In the genomic region with DNA sequence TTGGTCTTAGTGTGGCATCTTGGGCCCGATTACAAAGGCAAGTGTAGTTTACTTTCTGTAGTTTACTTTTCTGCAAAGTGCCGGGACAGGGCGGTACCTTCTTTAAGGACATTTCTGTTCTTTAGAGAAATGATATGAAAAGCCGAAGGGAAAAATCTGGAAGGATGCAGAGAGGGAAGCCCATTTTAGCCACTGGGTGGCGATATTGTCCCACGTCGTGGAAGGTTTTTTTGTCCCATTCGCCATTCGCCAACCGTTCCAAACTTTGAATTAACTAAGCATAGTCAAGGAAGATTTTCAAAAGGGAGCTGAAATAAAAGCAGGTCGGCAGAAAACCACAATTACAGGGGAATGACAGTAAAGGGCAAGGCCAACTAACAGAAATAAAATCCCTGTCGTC, we compare ENCODE assay signal across 8 mouse cellular contexts. TPM values are rescaled to one million over a fixed set of nuclear protein-coding genes. Genes with fewer than 3 reads are reported as not detected.
A peak's percentile ranks its signal among the peaks of the same experiment; 100 is the strongest.
DNase-seq lines count a peak whose midpoint lies in the region; ATAC-seq lines count a peak whose summit lies in the region.

No protein-coding gene starts in this region.

- no peak overlapping the region for H3K4me3 ChIP-seq in limb, embryonic 11.5 days (ENCODE audit: low read depth, low read length)
- H3K4me3 ChIP-seq in neural tube, embryonic 11.5 days (ENCODE audit: low read depth, low read length), result no peak overlapping the region

- DNase-seq in 3T3-L1 (ENCODE audit: low read depth, low spot score) (peak; percentile 85), ZHBTc4 (ENCODE audit: low read depth, low spot score) (peak; percentile 66)
- DNase-seq in embryo, embryonic 10.5 days (ENCODE audit: low spot score), result peak; percentile 90
- DNase-seq in gastrocnemius, postnatal 4 days (ENCODE audit: low spot score in 2 of 2), result peak; percentile 25 to 70
- peak; percentile 77 for DNase-seq in kidney, adult 18-20 months
- peak; percentile 86 for DNase-seq in limb, embryonic 11.5 days (ENCODE audit: low spot score)
- DNase-seq in neural tube, embryonic 11.5 days (ENCODE audit: low spot score), result peak; percentile 78
- DNase-seq in thymus, postnatal 14 days, result peak; percentile 40

- no peaks in the 10 kb centered on the region for H3K9me3 ChIP-seq in limb, embryonic 11.5 days (ENCODE audit: control insufficient read depth, low read length)
- no peaks in the 10 kb centered on the region for H3K9me3 ChIP-seq in neural tube, embryonic 11.5 days (ENCODE audit: control insufficient read depth, low read length)

- no peaks in the 10 kb centered on the region for H3K4me1 ChIP-seq in limb, embryonic 11.5 days (ENCODE audit: control insufficient read depth, insufficient read depth, low read length)
- H3K4me1 ChIP-seq in neural tube, embryonic 11.5 days (ENCODE audit: control insufficient read depth, insufficient read depth, low read length), result no peaks in the 10 kb centered on the region

- no peak for ATAC-seq in limb, embryonic 11.5 days (ENCODE audit: insufficient number of reproducible peaks, low FRiP score, low TSS enrichment, low read depth)
- ATAC-seq in neural tube, embryonic 11.5 days (ENCODE audit: insufficient read depth, low FRiP score, low TSS enrichment), result peak; percentile 4; the same call in 1 of the 2 replicates

- H3K27me3 ChIP-seq in limb, embryonic 11.5 days (ENCODE audit: control insufficient read depth, insufficient read depth, low read length), result no peaks in the 10 kb centered on the region
- no peaks in the 10 kb centered on the region for H3K27me3 ChIP-seq in neural tube, embryonic 11.5 days (ENCODE audit: control insufficient read depth, insufficient read depth, low read length)

- H3K4me2 ChIP-seq in limb, embryonic 11.5 days (ENCODE audit: low read depth, severe bottlenecking), result no peak overlapping the region
- no peak overlapping the region for H3K4me2 ChIP-seq in neural tube, embryonic 11.5 days (ENCODE audit: low read depth)

- H3K36me3 ChIP-seq in limb, embryonic 11.5 days (ENCODE audit: control insufficient read depth, insufficient read depth, low read length), result no peaks in the 10 kb centered on the region
- no peaks in the 10 kb centered on the region for H3K36me3 ChIP-seq in neural tube, embryonic 11.5 days (ENCODE audit: control insufficient read depth, insufficient read depth, low read length)

- no peak overlapping the region for H3K27ac ChIP-seq in limb, embryonic 11.5 days (replicated peaks; ENCODE audit: low read depth, low read length)
- H3K27ac ChIP-seq in neural tube, embryonic 11.5 days (ENCODE audit: low read depth, low read length), result no peak overlapping the region

- WGBS in limb, embryonic 11.5 days, result 7% methylated on average over 12 of the region's 12 CpGs
- 9% methylated on average over 12 of the region's 12 CpGs for WGBS in neural tube, embryonic 11.5 days

- H3K9ac ChIP-seq in limb, embryonic 11.5 days (ENCODE audit: low read length), result no peak overlapping the region
- H3K9ac ChIP-seq in neural tube, embryonic 11.5 days (ENCODE audit: low read length), result no peak overlapping the region

RNA-seq across cellular contexts. Expression of a gene that starts 13.3 kb away (rescaled TPM):
- total RNA-seq in gastrocnemius, postnatal 4 days (2021), result 10 to 100 TPM; 10.2 to 11.9 TPM
- 21.4 and 22.7 TPM in 2 replicates for polyA plus RNA-seq in limb, embryonic 11.5 days (2014; fragmentation: Nextera tagmentation; extraction: Ambion mirVana)
- 21.0 and 23.9 TPM in 2 replicates for polyA plus RNA-seq in neural tube, embryonic 11.5 days (2014; fragmentation: Nextera tagmentation; extraction: Ambion mirVana)

RNA-seq across cellular contexts. Expression of a gene that starts 38.5 kb away (rescaled TPM):
- total RNA-seq in gastrocnemius, postnatal 4 days (2021), result under 1 TPM in 1 of 2 experiments, not detected in 1; 0.60 TPM
- polyA plus RNA-seq in limb, embryonic 11.5 days (2014; fragmentation: Nextera tagmentation; extraction: Ambion mirVana), result 0.48 TPM in 1 of 2 replicates, not detected in the other
- polyA plus RNA-seq in neural tube, embryonic 11.5 days (2014; fragmentation: Nextera tagmentation; extraction: Ambion mirVana), result not detected in 2 replicates

Comparison
In these comparisons a context has a peak if more than half of its experiments do, and no peak if none do; other contexts are left out.
1. DNase-seq: peak in every context shown above with its lines; median percentile 90 in embryo, embryonic 10.5 days; 86 in limb, embryonic 11.5 days; 85 in 3T3-L1; 78 in neural tube, embryonic 11.5 days; 77 in kidney, adult 18-20 months; 66 in ZHBTc4; 48 in gastrocnemius, postnatal 4 days; 40 in thymus, postnatal 14 days.